32 mouse cellular contexts compared by ENCODE assay signal in genomic region chr8:79272676-79273075, GRCm38 (mm10). TPM values are rescaled to one million over a fixed set of nuclear protein-coding genes. Genes with fewer than 3 reads are reported as not detected.
DNase-seq lines count a peak whose midpoint lies in the region; ATAC-seq lines count a peak whose summit lies in the region.
"Had no signal": no experiment of that assay in that cellular context is flagged by ENCODE, and none has a peak within 500 bp of the region (broad histone marks: within the 10 kb centered on the region; RNA-seq: fewer than 3 reads in every experiment).

No protein-coding gene starts in this region.

- intact Hi-C loops in heart, postnatal 14 days (cut with DNase I): loop anchor here (5.0 kb wide), 1 partner anchor 65 kb away; no protein-coding TSS in a partner anchor

- no peak overlapping the region for H3K4me2 ChIP-seq in forebrain, embryonic 12.5 days
- H3K4me2 ChIP-seq: embryonic facial prominence, embryonic 15.5 days; forebrain, embryonic 13.5 days; hindbrain, embryonic 12.5 days; midbrain, embryonic 15.5 days; neural tube, embryonic 15.5 days had no signal

- H3K9ac ChIP-seq in forebrain, embryonic 12.5 days: no peak overlapping the region
- H3K9ac ChIP-seq: embryonic facial prominence, embryonic 15.5 days; forebrain, embryonic 13.5 days; hindbrain, embryonic 12.5 days; liver, embryonic 14.5 days; midbrain, embryonic 15.5 days; neural tube, embryonic 15.5 days had no signal

- no peak overlapping the region for H3K27ac ChIP-seq in forebrain, embryonic 12.5 days
- H3K27ac ChIP-seq: embryonic facial prominence, embryonic 10.5 days; embryonic facial prominence, embryonic 15.5 days; forebrain, embryonic 13.5 days; hindbrain, embryonic 12.5 days; liver, embryonic 14.5 days; macrophage; midbrain, embryonic 10.5 days; midbrain, embryonic 15.5 days; neural tube, embryonic 15.5 days had no signal

- H3K4me3 ChIP-seq in forebrain, embryonic 12.5 days (replicated peaks): no peak overlapping the region
- H3K4me3 ChIP-seq: embryonic facial prominence, embryonic 10.5 days; embryonic facial prominence, embryonic 15.5 days; forebrain, embryonic 13.5 days; hindbrain, embryonic 12.5 days; midbrain, embryonic 10.5 days; midbrain, embryonic 15.5 days; neural tube, embryonic 15.5 days had no signal

- H3K27me3 ChIP-seq in forebrain, embryonic 12.5 days: no peaks in the 10 kb centered on the region
- H3K27me3 ChIP-seq: embryonic facial prominence, embryonic 15.5 days; forebrain, embryonic 13.5 days; hindbrain, embryonic 12.5 days; midbrain, embryonic 15.5 days; neural tube, embryonic 15.5 days had no signal

- H3K9me3 ChIP-seq in forebrain, embryonic 12.5 days: no peaks in the 10 kb centered on the region
- H3K9me3 ChIP-seq: embryonic facial prominence, embryonic 10.5 days; embryonic facial prominence, embryonic 15.5 days; forebrain, embryonic 13.5 days; hindbrain, embryonic 12.5 days; midbrain, embryonic 10.5 days; midbrain, embryonic 15.5 days; neural tube, embryonic 15.5 days had no signal

- ATAC-seq in megakaryocyte progenitor cell, adult 5-6 weeks (replicated peaks; ENCODE audit: poor library complexity): peak; percentile 52
- ATAC-seq in forebrain, embryonic 12.5 days (ENCODE audit: low FRiP score): no peak
- ATAC-seq: forebrain, embryonic 13.5 days; midbrain, embryonic 15.5 days had no signal

- WGBS in forebrain, embryonic 12.5 days: 72% methylated on average over 4 of the region's 4 CpGs

- peak; percentile 57 for DNase-seq in heart, adult 11 months
- DNase-seq in heart, postnatal 14 days: no peak
- DNase-seq in thymus, postnatal 4 days: peak; percentile 12
- no peak for DNase-seq in thymus, postnatal 36 days
- no peak for DNase-seq in ovary, postnatal 10 days (ENCODE audit: low spot score)
- DNase-seq: adrenal gland, postnatal 14 days; cerebellum, adult 11 months; cerebellum, adult 9-11 months; gastrocnemius, postnatal 10 days; kidney, adult 18-20 months; kidney, postnatal 4 days; layer of hippocampus, postnatal 36 days; left cerebral cortex, postnatal 4 days; lung, adult 2 months; lung, postnatal 10 days had no signal

- H3K36me3 ChIP-seq in forebrain, embryonic 12.5 days (replicated peaks): peaks cover 66% of the 10 kb centered on the region

- no peaks in the 10 kb centered on the region for H3K4me1 ChIP-seq in forebrain, embryonic 12.5 days
- H3K4me1 ChIP-seq: embryonic facial prominence, embryonic 10.5 days; embryonic facial prominence, embryonic 15.5 days; forebrain, embryonic 13.5 days; hindbrain, embryonic 12.5 days; midbrain, embryonic 10.5 days; midbrain, embryonic 15.5 days; neural tube, embryonic 15.5 days had no signal

RNA-seq across cellular contexts. Expression of gene Mmaa, which starts 22.1 kb away (rescaled TPM):
- 10 to 100 TPM; 30.5 to 32.0 TPM for total RNA-seq in heart, postnatal 14 days (2021)
- total RNA-seq in megakaryocyte progenitor cell, adult 5-6 weeks (2015): 3.4 and 3.9 TPM in 2 replicates
- total RNA-seq in megakaryocyte progenitor cell, adult 5-6 weeks (2017): 5.0 and 5.1 TPM in 2 replicates
- 16.8 and 17.5 TPM in 2 replicates for polyA plus RNA-seq in forebrain, embryonic 12.5 days (2016; fragmentation: Nextera tagmentation; extraction: Ambion mirVana)

RNA-seq across cellular contexts. Expression of gene 1700011L22Rik, which starts 24.3 kb away (rescaled TPM):
- not detected for total RNA-seq in heart, postnatal 14 days (2021)
- total RNA-seq in megakaryocyte progenitor cell, adult 5-6 weeks (2015): not detected in 2 replicates
- total RNA-seq in megakaryocyte progenitor cell, adult 5-6 weeks (2017): not detected in 2 replicates
- not detected in 2 replicates for polyA plus RNA-seq in forebrain, embryonic 12.5 days (2016; fragmentation: Nextera tagmentation; extraction: Ambion mirVana)
- total RNA-seq: adrenal gland, postnatal 14 days; gastrocnemius, postnatal 10 days; heart, postnatal 25 days; layer of hippocampus, postnatal 36 days; left cerebral cortex, postnatal 4 days had no signal
- polyA plus RNA-seq: cortical plate, adult 2 months; embryonic facial prominence, embryonic 10.5 days; embryonic facial prominence, embryonic 15.5 days; forebrain, embryonic 13.5 days; heart, embryonic 14.5 days; hindbrain, embryonic 12.5 days; kidney, embryonic 16.5 days; limb, embryonic 14.5 days; liver, embryonic 14.5 days; lung, adult 2 months; macrophage; midbrain, embryonic 10.5 days; midbrain, embryonic 15.5 days; neural tube, embryonic 15.5 days; thymus, postnatal 0 days had no signal

Comparison
In these comparisons a context has a peak if more than half of its experiments do, and no peak if none do; other contexts are left out.
1. DNase-seq: peak in heart, adult 11 months (single experiment) and thymus, postnatal 4 days (single experiment); none in heart, postnatal 14 days (0 of 2), thymus, postnatal 36 days (0 of 2) and ovary, postnatal 10 days (single experiment).
2. RNA of gene Mmaa, which starts 22.1 kb away (total RNA-seq): 30.5 to 32.0 TPM in heart, postnatal 14 days; 3.4 to 5.1 TPM in megakaryocyte progenitor cell, adult 5-6 weeks; every median in the first group is over 4 times any median in the second.